Mouse (Mus musculus) hindbrain, embryonic 15.5 days (tissue): Measurements from ENCODE around the gene Ccdc85b. TPM values are rescaled to one million over a fixed set of nuclear protein-coding genes. Genes with fewer than 3 reads are reported as not detected.
"Not testable (repeated sequence)": the region's sequence is repeated elsewhere in the genome, so short reads cannot be mapped to it uniquely, and the experiment has no call there.

Experiments
- ATAC-seq: fragments of 200-750 bp; cut with Nextera tagmentation; 2 replicates; pipeline ENCODE4 v1.8.0; 2017; ENCODE audit warnings: low read depth, moderate number of reproducible peaks, moderate TSS enrichment; ENCODE audit not compliant: low FRiP score
- H3K27ac ChIP-seq: fragments of 300-500 bp; sonication (generic); replicated peaks from 2 replicates; pipeline ENCODE4 v1.5.1; 2015; ENCODE audit warnings: mild to moderate bottlenecking, inconsistent platforms
- H3K27me3 ChIP-seq: fragments of 300-500 bp; sonication (generic); 2 replicates; pipeline ENCODE4 v1.6.1; 2015; ENCODE audit warnings: control low read depth, inconsistent platforms
- H3K36me3 ChIP-seq: fragments of 300-500 bp; sonication (generic); 2 replicates; pipeline ENCODE4 v1.6.1; 2015; ENCODE audit warnings: control low read depth, inconsistent platforms
- H3K4me1 ChIP-seq: fragments of 300-500 bp; sonication (generic); replicated peaks from 2 replicates; pipeline ENCODE4 v1.6.1; 2015; ENCODE audit warnings: control low read depth, inconsistent platforms
- H3K4me2 ChIP-seq: fragments of 300-500 bp; sonication (generic); 2 replicates; pipeline ENCODE4 v1.6.1; 2015; ENCODE audit warnings: moderate library complexity, mild to moderate bottlenecking, inconsistent platforms
- H3K4me3 ChIP-seq: fragments of 300-500 bp; sonication (generic); 2 replicates; pipeline ENCODE4 v1.5.1; 2015; ENCODE audit warnings: mild to moderate bottlenecking, inconsistent platforms
- H3K9ac ChIP-seq: fragments of 300-500 bp; sonication (generic); 2 replicates; pipeline ENCODE4 v1.6.1; 2015; ENCODE audit warnings: inconsistent platforms
- H3K9me3 ChIP-seq: fragments of 300-500 bp; sonication (generic); 2 replicates; pipeline ENCODE4 v1.6.1; 2016; ENCODE audit warnings: control low read depth, inconsistent platforms
- WGBS: fragments of 180-500 bp; shearing (Covaris S2); methylation state at CpG from one replicate; pipeline ENCODE4 v1.1.7; 2015; 5-methylcytosine and 5-hydroxymethylcytosine counted together
- polyA plus RNA-seq: library from polyadenylated mRNA; unstranded; fragments of >200 nt; fragmentation: Nextera tagmentation; extraction: Ambion mirVana; gene quantifications from 2 replicates; pipeline ENCODE4 v1.2.1, GENCODE M21; 2015

Gene Ccdc85b
- 12.8 and 14.0 TPM in 2 replicates for polyA plus RNA-seq

- H3K4me1 ChIP-seq: peaks cover 52% of the 10 kb centered on the region
- peaks cover 7% of the 10 kb centered on the region for H3K36me3 ChIP-seq
- peak within 1 kb of the TSS; percentile 84 for H3K4me2 ChIP-seq
- peak within 1 kb of the TSS; percentile 97 for H3K27ac ChIP-seq
- ATAC-seq: no peak; the same call in 1 of the 2 replicates
- WGBS: 17% methylated on average over 14 of the region's 14 CpGs
- peak within 1 kb of the TSS; percentile 81 for H3K4me3 ChIP-seq
- H3K27me3 ChIP-seq: no peaks in the 10 kb centered on the region; the same call in 1 of the 2 replicates
- peak within 1 kb of the TSS; percentile 89 for H3K9ac ChIP-seq
- no peaks in the 10 kb centered on the region for H3K9me3 ChIP-seq
Observed at GRCm38 (mm10) chr19:5457746-5458442, at the start of gene Ccdc85b. Gene Ccdc85b (minus strand): TSS chr19:5457894.

GRCm38 (mm10) chr19:5503687-5504086, 46.0 kb upstream of the Ccdc85b start, which contains the start of gene 1700020D05Rik:
Gene 1700020D05Rik (minus strand): TSS chr19:5503787.
- Histone ChIP-seq H3K4me2 (no peak within 1 kb of the TSS), H3K4me1 (no peaks in the 10 kb centered on the region; the same call in 1 of the 2 replicates), H3K9me3 (no peaks in the 10 kb centered on the region), H3K36me3 (peaks cover 5% of the 10 kb centered on the region; the same call in 1 of the 2 replicates), H3K27me3 (no peaks in the 10 kb centered on the region), H3K9ac (no peak within 1 kb of the TSS), H3K27ac (no peak within 1 kb of the TSS), H3K4me3 (no peak within 1 kb of the TSS)
- 54% methylated on average over 17 of the region's 17 CpGs for WGBS
- ATAC-seq: no peak

GRCm38 (mm10) chr19:5500330-5500875, 42.7 kb upstream of the Ccdc85b start:
- no peak overlapping the region for H3K4me3 ChIP-seq
- H3K9ac ChIP-seq: no peak overlapping the region
- no peaks in the 10 kb centered on the region for H3K9me3 ChIP-seq
- no peak overlapping the region for H3K27ac ChIP-seq
- 96% methylated on average over 2 of the region's 2 CpGs for WGBS
- no peaks in the 10 kb centered on the region for H3K4me1 ChIP-seq
- no peaks in the 10 kb centered on the region for H3K27me3 ChIP-seq
- no peak for ATAC-seq
- peaks cover 29% of the 10 kb centered on the region for H3K36me3 ChIP-seq
- no peak overlapping the region for H3K4me2 ChIP-seq

DNA sequence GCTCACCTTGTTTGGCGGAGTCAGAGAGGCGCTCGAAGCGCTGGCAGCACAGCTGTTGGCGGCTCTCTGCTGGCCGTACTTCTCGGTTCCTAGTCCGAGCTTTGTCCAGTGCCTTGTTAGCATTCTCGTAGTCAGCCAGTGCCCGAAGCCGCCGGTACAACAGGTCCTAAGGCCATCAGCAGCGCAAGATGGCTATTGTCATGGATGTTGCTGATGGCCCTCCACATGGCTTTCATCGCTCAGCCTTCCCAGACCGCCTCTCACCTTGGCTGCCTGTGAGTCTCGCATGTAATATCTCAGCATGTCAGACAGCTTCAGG, 38.3 kb upstream of the Ccdc85b start:
- H3K4me3 ChIP-seq: no peak overlapping the region
- H3K4me1 ChIP-seq: peaks cover 17% of the 10 kb centered on the region
- H3K4me2 ChIP-seq: no peak overlapping the region
- ATAC-seq: no peak
- WGBS: 87% methylated on average over 16 of the region's 16 CpGs
- peaks cover 51% of the 10 kb centered on the region for H3K36me3 ChIP-seq
- H3K27ac ChIP-seq: no peak overlapping the region
- no peaks in the 10 kb centered on the region for H3K9me3 ChIP-seq
- no peaks in the 10 kb centered on the region for H3K27me3 ChIP-seq
- no peak overlapping the region for H3K9ac ChIP-seq

- ATAC-seq: no peak
- Histone ChIP-seq H3K4me2 (no peak overlapping the region), H3K9me3 (no peaks in the 10 kb centered on the region), H3K27me3 (no peaks in the 10 kb centered on the region), H3K9ac (no peak overlapping the region), H3K36me3 (peaks cover 51% of the 10 kb centered on the region), H3K4me1 (peaks cover 17% of the 10 kb centered on the region), H3K27ac (no peak overlapping the region), H3K4me3 (no peak overlapping the region)
- WGBS: 88% methylated on average over 12 of the region's 12 CpGs
Observed at GRCm38 (mm10) chr19:5495353-5496051, 37.8 kb upstream of the Ccdc85b start.

GRCm38 (mm10) chr19:5494314-5494713, 36.6 kb upstream of the Ccdc85b start:
- H3K4me1 ChIP-seq: peaks cover 26% of the 10 kb centered on the region
- WGBS: 90% methylated on average over 3 of the region's 3 CpGs

GRCm38 (mm10) chr19:5493301-5493721, 35.6 kb upstream of the Ccdc85b start:
- Histone ChIP-seq H3K4me1 (peaks cover 36% of the 10 kb centered on the region), H3K4me3 (0 out of 2 replicates have a peak overlapping the region, but pooled peaks have one; percentile 1), H3K36me3 (peaks cover 51% of the 10 kb centered on the region)
- H3K9ac ChIP-seq, H3K27me3 ChIP-seq, ATAC-seq, H3K9me3 ChIP-seq, H3K27ac ChIP-seq, H3K4me2 ChIP-seq: not testable (repeated sequence)
- WGBS: 61% methylated on average over 9 of the region's 9 CpGs

More at GRCm38 (mm10) chr19:5494314-5494713, 36.6 kb upstream of the Ccdc85b start:
- Histone ChIP-seq H3K4me3 (no peak overlapping the region), H3K9ac (no peak overlapping the region), H3K4me2 (no peak overlapping the region), H3K27me3 (no peaks in the 10 kb centered on the region), H3K27ac (no peak overlapping the region), H3K9me3 (no peaks in the 10 kb centered on the region), H3K36me3 (peaks cover 51% of the 10 kb centered on the region)
- ATAC-seq: no peak

- Histone ChIP-seq H3K36me3 (peaks cover 50% of the 10 kb centered on the region), H3K4me3 (peak overlapping the region; percentile 90; the same call in 1 of the 2 replicates), H3K4me2 (peak overlapping the region; percentile 77; the same call in 1 of the 2 replicates)
Observed at GRCm38 (mm10) chr19:5492641-5493040, 34.9 kb upstream of the Ccdc85b start.

GRCm38 (mm10) chr19:5490898-5491708, 33.4 kb upstream of the Ccdc85b start:
- WGBS: under 1% methylated on average over 58 of the region's 59 CpGs
- peak overlapping the region; percentile 97 for H3K27ac ChIP-seq
- peaks cover 35% of the 10 kb centered on the region for H3K36me3 ChIP-seq
- no peaks in the 10 kb centered on the region for H3K9me3 ChIP-seq
- H3K4me2 ChIP-seq: peak overlapping the region; percentile 77
- ATAC-seq: peak; percentile 35
- peaks cover 52% of the 10 kb centered on the region for H3K4me1 ChIP-seq
- peak overlapping the region; percentile 90 for H3K4me3 ChIP-seq
- no peaks in the 10 kb centered on the region for H3K27me3 ChIP-seq
- peak overlapping the region; percentile 95 for H3K9ac ChIP-seq

More at GRCm38 (mm10) chr19:5492641-5493040, 34.9 kb upstream of the Ccdc85b start:
- peaks cover 36% of the 10 kb centered on the region for H3K4me1 ChIP-seq
- 87% methylated on average over 4 of the region's 4 CpGs for WGBS
- H3K27me3 ChIP-seq: no peaks in the 10 kb centered on the region
- ATAC-seq: no peak
- H3K9ac ChIP-seq: no peak overlapping the region
- no peak overlapping the region for H3K27ac ChIP-seq
- H3K9me3 ChIP-seq: no peaks in the 10 kb centered on the region

DNA sequence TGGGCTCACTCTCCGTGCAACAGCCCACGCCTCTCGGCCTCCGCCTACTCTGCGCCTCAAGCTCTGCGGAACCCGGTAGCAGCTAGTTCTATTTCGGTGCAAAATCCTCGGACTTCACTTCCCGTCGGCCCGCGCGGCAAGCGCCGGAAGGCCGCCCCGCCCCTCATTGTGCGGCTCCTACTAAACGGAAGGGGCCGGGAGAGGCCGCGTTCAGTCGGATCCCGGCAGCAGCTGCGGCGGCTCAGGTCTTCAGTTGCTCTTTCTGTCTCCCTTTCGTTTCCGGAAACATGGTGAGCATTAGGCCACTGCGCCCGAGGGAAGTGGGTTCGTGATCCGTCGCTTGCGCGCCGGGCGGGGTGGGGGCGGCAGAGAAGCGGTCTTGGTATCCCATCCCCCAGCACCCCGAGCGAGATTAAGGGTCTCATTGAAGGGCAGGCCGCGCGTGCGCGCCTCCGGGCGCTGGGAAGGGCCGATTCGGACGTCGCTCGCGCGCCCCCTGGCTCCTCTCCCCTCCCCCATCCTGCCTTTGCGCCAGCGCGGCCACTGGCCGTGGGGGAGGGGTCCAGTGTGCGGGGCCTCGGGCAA, 32.7 kb upstream of the Ccdc85b start, which contains the start of gene Cfl1:
TSS of gene Cfl1 (plus strand) at position 143 of the 585 bp plus-strand sequence.
- Histone ChIP-seq H3K27me3 (no peaks in the 10 kb centered on the region), H3K27ac (peak within 1 kb of the TSS; percentile 97), H3K9me3 (no peaks in the 10 kb centered on the region), H3K4me2 (peak within 1 kb of the TSS; percentile 77), H3K4me1 (peaks cover 55% of the 10 kb centered on the region), H3K36me3 (peaks cover 33% of the 10 kb centered on the region), H3K4me3 (peak within 1 kb of the TSS; percentile 90), H3K9ac (peak within 1 kb of the TSS; percentile 95)
- under 1% methylated on average over 60 of the region's 62 CpGs for WGBS
- peak; percentile 76 for ATAC-seq

DNA sequence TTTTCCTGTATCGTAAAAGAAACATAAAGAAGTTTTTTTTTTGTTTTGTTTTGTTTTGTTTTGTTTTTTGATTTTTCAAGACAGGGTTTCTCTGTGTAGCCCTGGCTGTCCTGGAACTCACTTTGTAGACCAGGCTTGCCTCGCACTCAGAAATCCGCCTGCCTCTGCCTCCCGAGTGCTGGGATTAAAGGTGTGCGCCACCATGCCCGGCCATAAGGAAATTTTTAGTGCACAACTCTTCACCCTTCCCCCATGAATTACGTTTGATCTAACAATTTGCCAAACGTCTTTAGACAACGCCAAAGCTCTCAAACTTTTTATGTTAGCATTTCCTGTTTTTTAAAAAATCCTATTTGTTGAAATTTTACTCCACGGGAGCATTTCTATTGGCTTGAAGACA, 32.0 kb upstream of the Ccdc85b start:
- H3K9me3 ChIP-seq, H3K27me3 ChIP-seq, H3K9ac ChIP-seq, ATAC-seq: not testable (repeated sequence)
- Histone ChIP-seq H3K4me2 (peak overlapping the region; percentile 77), H3K4me3 (peak overlapping the region; percentile 90), H3K36me3 (peaks cover 32% of the 10 kb centered on the region), H3K4me1 (peaks cover 55% of the 10 kb centered on the region), H3K27ac (peak overlapping the region; percentile 97)
- 57% methylated on average over 10 of the region's 10 CpGs for WGBS
